Mouse (Mus musculus): ENCODE data around the gene Pds5b.

GRCm38 (mm10) chr5:150672343-150672742, 1.2 kb upstream of the Pds5b start:
- TF ChIP-seq POLR2A (IDR thresholded peaks at IDR 0.05; ENCODE audit: low read depth, low read length), result no peak
- no peak for TF ChIP-seq CTCF (IDR thresholded peaks at IDR 0.05; ENCODE audit: extremely low read depth, insufficient read depth, insufficient read length, insufficient replicate concordance)
